Mouse (Mus musculus) forebrain, embryonic 14.5 days (tissue): Measurements from ENCODE around the gene Ccin. TPM values are rescaled to one million over a fixed set of nuclear protein-coding genes. Genes with fewer than 3 reads are reported as not detected.

Experiments used
- ATAC-seq: fragments of 200-750 bp; cut with Nextera tagmentation; 2 replicates; pipeline ENCODE4 v1.8.0; 2017; ENCODE audit warnings: mild to moderate bottlenecking, moderate library complexity
- DNase-seq: peaks from one replicate; pipeline ENCODE4 v3.0.0-alpha.2; 2015; ENCODE audit warnings: low spot score
- H3K27ac ChIP-seq: fragments of 300-500 bp; sonication (generic); 2 replicates; pipeline ENCODE4 v1.5.1; 2014; ENCODE audit warnings: low read depth, mild to moderate bottlenecking, control low read depth, low read length, moderate library complexity
- H3K27me3 ChIP-seq: fragments of 300-500 bp; sonication (generic); replicated peaks from 2 replicates; pipeline ENCODE4 v1.6.1; 2014; ENCODE audit warnings: low read length, control low read depth, mixed read lengths; ENCODE audit not compliant: control insufficient read depth, insufficient read depth
- H3K36me3 ChIP-seq: fragments of 300-500 bp; sonication (generic); 2 replicates; pipeline ENCODE4 v1.6.1; 2014; ENCODE audit warnings: low read length, control low read depth; ENCODE audit not compliant: control insufficient read depth, insufficient read depth
- H3K4me1 ChIP-seq: fragments of 300-500 bp; sonication (generic); 2 replicates; pipeline ENCODE4 v1.6.1; 2014; ENCODE audit warnings: antibody characterized with exemption, low read length, control low read depth; ENCODE audit not compliant: control insufficient read depth, insufficient read depth
- H3K4me2 ChIP-seq: fragments of 300-500 bp; sonication (generic); 2 replicates; pipeline ENCODE4 v1.6.1; 2014; ENCODE audit warnings: mild to moderate bottlenecking, control low read depth, low read length
- H3K4me3 ChIP-seq: fragments of 300-500 bp; sonication (generic); 2 replicates; pipeline ENCODE4 v1.5.1; 2014; ENCODE audit warnings: low read depth, low read length, control low read depth
- H3K9ac ChIP-seq: fragments of 300-500 bp; sonication (generic); 2 replicates; pipeline ENCODE4 v1.6.1; 2014; ENCODE audit warnings: mild to moderate bottlenecking, low read length, control low read depth, moderate library complexity
- H3K9me3 ChIP-seq: fragments of 300-500 bp; sonication (generic); replicated peaks from 2 replicates; pipeline ENCODE4 v1.6.1; 2016; ENCODE audit warnings: low read length, control low read depth, mixed read lengths; ENCODE audit not compliant: control insufficient read depth
- WGBS: fragments of 180-500 bp; shearing (Covaris S2); extraction: QIAGEN DNeasy Blood & Tissue Kit; methylation state at CpG from one replicate; pipeline ENCODE4 v1.1.7; 2014; 5-methylcytosine and 5-hydroxymethylcytosine counted together
- polyA plus RNA-seq: library from polyadenylated mRNA; unstranded; fragments of >200 nt; fragmentation: Nextera tagmentation; extraction: Ambion mirVana; gene quantifications from 2 replicates; pipeline ENCODE4 v1.2.1, GENCODE M21; 2014

Ccin gene
- polyA plus RNA-seq, 1 experiment from 2014 or later, result not detected

DNA sequence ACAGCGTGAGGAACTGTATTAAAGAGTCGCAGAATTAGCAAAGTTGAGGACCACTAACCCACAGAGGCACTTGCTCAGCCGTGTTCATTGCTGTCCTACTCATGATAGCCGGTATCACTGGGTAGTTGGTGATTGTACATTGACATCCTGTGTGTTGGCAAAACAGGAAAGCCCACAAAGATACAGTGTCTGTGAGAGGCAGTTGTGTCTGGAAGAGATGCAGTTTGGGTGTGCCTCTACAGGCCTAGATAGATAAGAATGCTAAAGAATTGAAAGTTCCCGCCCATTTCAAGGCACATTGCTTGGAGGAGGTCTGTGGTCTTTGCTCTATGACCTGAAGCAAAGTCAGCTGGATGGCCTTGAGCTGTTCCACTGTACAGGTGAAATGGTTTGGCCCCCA, 20.8 kb downstream of the Ccin start, which contains the start of gene Clta:
Clta (plus strand) TSS at position 327 of the 400 bp plus-strand sequence.
- H3K27ac ChIP-seq, result no peak within 1 kb of the TSS
- no peak within 1 kb of the TSS for H3K9ac ChIP-seq
- no peak within 1 kb of the TSS for H3K4me2 ChIP-seq
- H3K27me3 ChIP-seq, result no peaks in the 10 kb centered on the region
- no peaks in the 10 kb centered on the region for H3K36me3 ChIP-seq
- DNase-seq (no peak), ATAC-seq (no peak)
- H3K4me1 ChIP-seq, result no peaks in the 10 kb centered on the region
- H3K4me3 ChIP-seq, result no peak within 1 kb of the TSS
- WGBS, result 88% methylated on average over 5 of the region's 5 CpGs
- no peaks in the 10 kb centered on the region for H3K9me3 ChIP-seq

- no peak overlapping the region for H3K9ac ChIP-seq
- no peaks in the 10 kb centered on the region for H3K9me3 ChIP-seq
- DNase-seq, result no peak
- no peaks in the 10 kb centered on the region for H3K27me3 ChIP-seq
- H3K4me3 ChIP-seq, result no peak overlapping the region
- no peaks in the 10 kb centered on the region for H3K36me3 ChIP-seq
- no peaks in the 10 kb centered on the region for H3K4me1 ChIP-seq
- whole genome bisulfite sequencing, result 68% methylated on average over 3 of the region's 3 CpGs
- ATAC-seq, result no peak
- H3K4me2 ChIP-seq, result no peak overlapping the region
- no peak overlapping the region for H3K27ac ChIP-seq
Observed at GRCm38 (mm10) chr4:44004623-44005409, 21.5 kb downstream of the Ccin start.

GRCm38 (mm10) chr4:44010176-44010575, 26.9 kb downstream of the Ccin start:
- H3K27ac ChIP-seq, result no peak overlapping the region
- H3K9me3 ChIP-seq, result no peaks in the 10 kb centered on the region
- H3K27me3 ChIP-seq, result no peaks in the 10 kb centered on the region
- DNase-seq, result no peak
- H3K4me1 ChIP-seq, result peaks cover 14% of the 10 kb centered on the region
- H3K36me3 ChIP-seq, result no peaks in the 10 kb centered on the region
- ATAC-seq, result no peak
- H3K4me2 ChIP-seq, result no peak overlapping the region
- no peak overlapping the region for H3K9ac ChIP-seq
- no peak overlapping the region for H3K4me3 ChIP-seq
- WGBS, result 91% methylated on average over 1 of the region's 1 CpGs

DNA sequence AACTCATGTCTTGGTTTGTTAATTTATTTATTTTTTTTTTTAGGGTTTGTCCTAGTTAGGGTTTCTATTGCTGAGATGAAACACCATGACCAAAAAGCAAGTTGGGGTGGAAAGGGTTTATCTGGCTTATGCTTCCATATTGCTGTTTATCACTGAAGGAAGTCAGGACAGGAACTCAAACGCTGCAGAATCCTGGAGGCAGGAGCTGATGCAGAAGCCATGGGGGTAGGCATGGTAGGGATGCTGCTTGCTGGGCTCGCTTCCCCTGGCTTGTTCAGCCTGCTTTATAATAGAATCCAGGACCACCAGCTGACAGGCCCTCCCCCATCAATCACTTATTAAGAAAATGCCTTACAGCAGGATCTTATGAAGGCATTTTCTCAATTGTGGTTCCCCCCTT, 27.6 kb downstream of the Ccin start:
- H3K36me3 ChIP-seq, result no peaks in the 10 kb centered on the region
- H3K27ac ChIP-seq, result no peak overlapping the region
- peaks cover 14% of the 10 kb centered on the region for H3K4me1 ChIP-seq
- no peak overlapping the region for H3K4me3 ChIP-seq
- H3K27me3 ChIP-seq, result no peaks in the 10 kb centered on the region
- 48% methylated on average over 2 of the region's 2 CpGs for WGBS
- no peak for ATAC-seq
- no peaks in the 10 kb centered on the region for H3K9me3 ChIP-seq
- no peak for DNase-seq
- H3K4me2 ChIP-seq, result no peak overlapping the region
- H3K9ac ChIP-seq, result no peak overlapping the region

DNA sequence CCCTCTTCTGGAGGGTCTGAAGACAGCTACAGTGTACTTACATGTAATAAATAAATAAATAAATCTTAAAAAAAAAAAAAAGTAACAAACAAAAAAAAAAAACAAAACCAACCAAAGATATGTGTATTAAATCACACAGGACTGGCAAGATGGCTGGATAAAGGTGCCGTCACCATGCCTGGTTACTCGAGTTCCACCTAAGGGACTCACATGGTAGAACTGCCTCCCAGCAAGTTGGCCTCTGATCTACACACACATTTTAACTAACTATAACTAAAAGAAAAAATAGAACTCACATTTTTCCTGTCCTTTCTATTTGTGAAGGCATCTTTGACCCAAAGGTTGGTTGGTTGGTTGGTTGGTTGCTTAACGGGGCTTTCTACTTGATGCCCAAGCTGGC, 28.5 kb downstream of the Ccin start:
- ATAC-seq (no peak), DNase-seq (no peak)
- H3K9me3 ChIP-seq, result no peaks in the 10 kb centered on the region
- no peaks in the 10 kb centered on the region for H3K36me3 ChIP-seq
- no peaks in the 10 kb centered on the region for H3K27me3 ChIP-seq
- peaks cover 14% of the 10 kb centered on the region for H3K4me1 ChIP-seq
- H3K9ac ChIP-seq, result peak overlapping the region; percentile 93
- H3K4me3 ChIP-seq, result peak overlapping the region; percentile 98
- WGBS, result 79% methylated on average over 3 of the region's 3 CpGs
- peak overlapping the region; percentile 44; the same call in 1 of the 2 replicates for H3K27ac ChIP-seq
- peak overlapping the region; percentile 98 for H3K4me2 ChIP-seq

- DNase-seq (peak; percentile 98), ATAC-seq (peak; percentile 100)
- Histone ChIP-seq H3K9ac (peak overlapping the region; percentile 93), H3K27ac (peak overlapping the region; percentile 53), H3K4me1 (peaks cover 14% of the 10 kb centered on the region), H3K4me3 (peak overlapping the region; percentile 98), H3K36me3 (no peaks in the 10 kb centered on the region), H3K27me3 (no peaks in the 10 kb centered on the region), H3K4me2 (peak overlapping the region; percentile 98), H3K9me3 (no peaks in the 10 kb centered on the region)
- under 1% methylated on average over 77 of the region's 77 CpGs for WGBS
Observed at GRCm38 (mm10) chr4:44012376-44013367, 29.4 kb downstream of the Ccin start.

DNA sequence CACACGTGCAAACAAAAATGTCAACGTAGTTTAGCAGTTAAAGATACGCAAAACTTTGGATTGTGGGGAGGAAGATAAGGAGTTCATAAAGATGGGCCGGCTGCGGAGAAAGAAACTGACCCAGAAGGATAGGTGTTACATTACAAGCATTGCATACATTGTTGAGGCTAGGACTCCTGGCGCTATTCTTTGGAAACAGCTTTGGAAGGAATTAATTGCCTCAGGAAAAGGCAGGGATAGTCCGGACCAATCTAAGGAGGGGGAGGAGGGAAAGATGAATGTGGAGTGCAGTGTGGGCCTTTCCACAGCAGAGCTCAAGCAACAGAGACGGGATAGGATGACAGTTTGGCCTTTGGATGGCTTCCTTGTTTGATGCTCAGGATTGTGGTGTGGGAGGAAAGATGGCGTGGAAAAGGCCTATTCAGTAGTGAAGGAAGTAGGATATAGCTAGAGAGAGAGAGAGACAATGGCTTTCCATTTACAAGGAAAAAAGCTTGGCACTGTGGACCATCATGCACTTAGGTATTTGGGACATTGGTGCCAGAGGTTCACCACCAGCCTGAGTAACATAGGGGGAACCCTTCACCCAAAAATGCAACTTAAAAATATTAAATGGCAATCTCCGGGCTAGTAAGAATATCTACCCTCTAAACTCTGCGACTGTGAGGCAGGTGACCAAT, 30.2 kb downstream of the Ccin start:
- no peak for ATAC-seq
- Histone ChIP-seq H3K9ac (peak overlapping the region; percentile 93), H3K4me1 (peaks cover 14% of the 10 kb centered on the region), H3K27me3 (no peaks in the 10 kb centered on the region), H3K9me3 (no peaks in the 10 kb centered on the region), H3K4me3 (peak overlapping the region; percentile 98), H3K27ac (no peak overlapping the region), H3K36me3 (0 out of 2 replicates have a peak, but pooled peaks cover under 1% of the 10 kb centered on the region), H3K4me2 (peak overlapping the region; percentile 98)
- DNase-seq, result no peak
- 25% methylated on average over 11 of the region's 11 CpGs for WGBS

DNA sequence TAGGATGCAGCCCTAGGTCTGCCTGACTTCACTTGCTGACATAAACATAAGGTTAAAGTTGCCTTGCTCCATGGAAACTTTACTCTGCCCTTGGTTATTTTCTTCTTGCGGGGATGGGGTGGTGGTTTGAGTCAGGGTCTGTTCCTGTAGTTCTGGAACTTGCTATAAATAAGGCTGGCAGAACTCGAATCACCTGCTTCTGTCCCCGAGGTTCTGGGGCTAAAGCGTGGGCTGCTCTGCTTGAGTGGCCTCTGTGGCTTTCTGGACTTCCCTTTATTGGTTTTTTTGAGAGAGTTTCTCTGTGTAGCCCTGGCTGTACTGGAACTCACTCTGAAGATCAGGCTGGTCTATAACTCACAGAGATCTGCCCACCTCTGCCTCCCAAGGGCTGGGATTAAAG, 32.8 kb downstream of the Ccin start:
- Histone ChIP-seq H3K4me2 (no peak overlapping the region), H3K4me3 (no peak overlapping the region), H3K9me3 (no peaks in the 10 kb centered on the region), H3K9ac (no peak overlapping the region), H3K27me3 (no peaks in the 10 kb centered on the region), H3K4me1 (peaks cover 14% of the 10 kb centered on the region), H3K27ac (no peak overlapping the region), H3K36me3 (peaks cover 26% of the 10 kb centered on the region)
- ATAC-seq, result no peak
- 85% methylated on average over 4 of the region's 4 CpGs for WGBS
- no peak for DNase-seq
